Mouse (Mus musculus) liver, embryonic 14.5 days (tissue): ENCODE data around the gene Med13l.

Experiments used
- CTCF ChIP-seq: IDR thresholded peaks from 2 replicates; pipeline ENCODE4 v1.5.1; 2016; ENCODE audit warnings: antibody characterized with exemption, low read depth, control low read depth
- EP300 ChIP-seq: IDR thresholded peaks from 2 replicates; pipeline ENCODE4 v1.6.1; 2016; ENCODE audit warnings: antibody characterized with exemption, low read depth

DNA sequence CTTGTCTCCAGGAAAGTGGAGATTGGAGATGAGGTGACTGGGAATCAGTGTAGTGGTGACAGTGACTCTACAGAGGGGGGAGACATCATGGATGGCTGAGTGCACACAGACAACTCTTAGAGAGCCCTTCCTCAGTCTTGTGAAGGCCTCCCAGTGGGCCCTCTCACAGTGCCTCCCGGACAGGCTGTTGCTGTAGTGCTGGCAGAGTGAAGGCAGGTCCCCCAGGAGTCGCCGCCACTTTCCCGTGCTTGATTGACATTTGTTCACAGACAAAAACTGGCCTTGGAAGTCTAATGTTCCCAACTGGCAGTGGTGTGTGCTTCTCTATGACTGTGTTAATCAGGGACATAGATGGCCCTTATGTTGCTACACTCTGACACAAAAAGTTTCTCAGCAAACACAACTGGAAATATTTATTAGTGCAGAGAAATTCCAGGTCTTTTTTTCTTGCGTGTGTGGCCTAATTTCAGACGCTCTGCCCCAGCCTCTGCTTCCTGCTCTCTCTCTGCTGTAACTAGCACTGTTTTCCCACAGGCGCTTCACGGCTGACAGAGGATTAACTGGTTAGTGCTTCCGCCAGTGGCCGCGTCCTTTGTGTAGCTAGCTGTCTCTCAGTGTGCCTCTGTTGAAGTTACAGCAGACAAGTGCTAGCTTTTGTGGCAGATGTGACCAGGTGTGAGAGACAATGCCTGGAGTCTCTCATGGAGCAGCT is 75.2 kb downstream of the Med13l start:
- TF ChIP-seq CTCF (no peak), EP300 (no peak)
